Mouse (Mus musculus) c-Kit-positive CD71-positive TER-119-negative erythroid progenitor cells, embryonic 14.5 days (primary cell): ENCODE results near the gene Aspn.

Experiments used
- DNase-seq: peaks from one replicate; pipeline ENCODE4 v3.0.0-alpha.2; 2013; ENCODE audit warnings: low read depth

The Aspn gene

DNA sequence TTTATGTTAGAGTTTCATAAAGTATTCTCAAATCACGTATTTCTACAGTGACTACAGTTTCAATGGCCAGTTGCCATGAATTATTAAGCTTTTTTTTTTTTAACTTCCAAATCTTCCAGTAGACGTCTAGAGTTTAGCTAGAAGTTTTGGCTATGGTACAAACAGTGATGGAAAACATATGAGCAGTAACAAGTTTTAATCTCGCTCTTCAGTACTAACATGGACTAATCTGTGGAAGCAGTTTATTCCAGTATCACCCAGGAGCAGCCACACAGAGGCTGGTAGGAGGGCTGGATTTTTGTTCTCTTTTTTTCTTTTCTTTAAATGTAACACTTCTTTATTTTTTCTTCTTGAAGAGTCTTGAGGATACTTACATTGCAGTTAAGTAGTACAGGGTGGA lies at the start of gene Aspn:
Aspn (plus strand) TSS at position 165 of the 400 bp plus-strand sequence.
- DNase-seq, result no peak

DNA sequence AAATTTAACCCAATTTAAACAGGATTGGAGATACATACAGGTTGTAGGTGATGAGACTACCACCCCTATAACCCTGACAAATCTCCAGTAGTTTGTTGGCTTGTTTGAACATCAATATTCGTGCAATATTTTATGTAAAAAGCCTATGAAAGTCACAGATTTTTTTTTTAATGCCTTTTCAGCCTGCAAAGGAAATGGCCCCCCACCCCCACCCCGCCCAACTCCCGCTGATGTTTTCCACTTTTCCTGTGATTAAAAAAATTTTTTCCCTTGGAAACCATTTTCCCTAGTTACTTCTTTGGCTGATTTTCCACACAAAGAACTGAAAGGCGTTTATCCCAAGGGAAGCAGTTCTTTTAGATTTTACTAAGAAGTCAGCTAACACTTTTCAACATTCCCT lies 39.7 kb upstream of the Aspn start, which contains the start of gene Ecm2:
Ecm2 (plus strand) TSS at position 301 of the 400 bp plus-strand sequence.
- no peak for DNase-seq

DNA sequence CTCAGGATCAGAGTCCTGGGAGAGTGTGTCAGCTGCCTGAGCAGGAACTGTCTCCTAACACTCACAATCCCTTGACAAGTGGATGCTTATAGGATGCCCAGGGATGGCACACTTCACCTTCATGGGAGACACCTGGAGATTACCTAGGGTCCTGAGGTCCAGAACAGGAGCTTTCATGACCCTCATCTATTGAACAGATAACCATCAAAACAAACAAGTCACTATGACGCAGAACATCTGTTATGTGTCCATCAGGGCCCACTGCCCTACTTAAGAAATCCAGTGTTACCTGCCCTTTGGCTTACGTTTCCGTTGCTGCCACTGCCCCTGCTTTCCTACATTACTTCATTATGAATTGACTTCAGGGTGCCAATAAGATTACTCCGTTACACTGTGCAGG lies 38.5 kb upstream of the Aspn start:
- DNase-seq, result no peak

DNA sequence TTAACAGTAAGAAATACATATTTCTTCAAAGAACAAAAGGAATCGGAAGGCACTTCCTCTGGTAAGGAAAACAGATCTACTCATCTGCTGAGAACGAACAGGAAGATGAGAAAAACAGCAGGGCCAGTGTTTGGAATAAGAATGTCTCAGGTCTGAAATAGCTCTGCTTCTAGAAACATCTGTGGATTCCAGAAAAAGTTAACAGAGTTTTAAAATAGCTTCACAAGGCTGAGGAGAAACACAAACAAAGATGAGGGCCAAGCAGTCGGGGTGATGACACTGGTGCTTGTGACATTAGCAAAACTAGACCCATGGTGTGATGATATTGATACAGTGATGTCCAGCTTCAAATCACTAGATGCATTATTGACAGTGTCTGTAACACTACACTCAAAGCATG lies 37.1 kb upstream of the Aspn start:
- no peak for DNase-seq

DNA sequence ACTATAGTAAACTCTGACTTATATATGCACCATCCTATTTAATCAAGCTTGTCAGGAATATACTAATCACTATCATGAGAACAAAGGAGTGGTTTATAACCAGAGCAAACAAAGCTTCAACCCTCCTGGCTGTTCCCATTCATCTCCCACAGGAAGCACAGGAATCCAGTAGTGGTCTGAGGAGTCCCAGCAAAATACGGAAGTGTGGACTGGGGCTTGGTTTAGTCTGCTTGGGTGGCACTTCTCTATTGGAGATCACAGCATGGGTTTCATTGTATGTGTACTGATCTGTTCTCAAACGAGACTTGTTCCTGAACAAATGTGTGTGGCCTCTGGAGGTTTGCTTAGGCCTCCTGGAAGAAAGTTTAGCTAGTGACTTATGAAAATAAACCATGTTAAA lies 25.5 kb upstream of the Aspn start:
- no peak for DNase-seq

DNA sequence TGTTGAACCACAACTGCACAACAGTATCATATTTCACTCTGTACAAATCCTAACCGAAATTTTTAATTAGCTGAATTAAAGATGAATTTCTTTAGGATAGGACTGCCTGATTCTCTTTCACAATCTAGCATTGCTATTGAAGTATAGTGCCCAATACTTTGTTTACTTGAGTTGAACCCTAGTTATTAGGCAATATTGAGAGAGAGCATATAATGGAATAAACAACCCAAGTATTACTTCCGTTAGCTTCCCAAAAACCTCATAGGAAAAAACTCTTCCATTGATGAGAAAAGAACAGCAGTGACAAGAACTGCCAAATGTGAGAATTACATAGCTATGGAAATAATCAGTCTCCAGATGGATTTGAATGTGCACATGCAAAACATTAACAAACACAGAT lies 18.0 kb upstream of the Aspn start:
- DNase-seq, result no peak

DNA sequence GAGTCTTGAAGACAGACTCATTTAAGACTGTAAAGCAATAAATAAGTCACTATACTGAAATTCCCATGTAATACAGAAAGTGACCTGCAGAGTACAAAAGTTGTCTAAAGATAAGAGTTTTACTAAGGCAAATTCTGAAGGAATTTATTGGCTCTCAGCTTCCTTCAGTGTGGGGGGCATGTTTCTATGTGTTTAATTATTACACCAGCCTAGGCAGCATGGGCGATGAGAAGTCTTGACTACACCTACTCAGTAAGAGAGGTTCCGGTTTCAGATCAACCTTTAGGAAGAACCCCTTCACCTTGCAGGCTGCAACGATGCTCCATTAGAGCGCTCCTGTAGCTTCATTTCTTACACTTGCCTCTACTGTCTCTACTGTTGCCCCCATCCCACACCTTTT lies 13.6 kb upstream of the Aspn start:
- DNase-seq, result no peak

DNA sequence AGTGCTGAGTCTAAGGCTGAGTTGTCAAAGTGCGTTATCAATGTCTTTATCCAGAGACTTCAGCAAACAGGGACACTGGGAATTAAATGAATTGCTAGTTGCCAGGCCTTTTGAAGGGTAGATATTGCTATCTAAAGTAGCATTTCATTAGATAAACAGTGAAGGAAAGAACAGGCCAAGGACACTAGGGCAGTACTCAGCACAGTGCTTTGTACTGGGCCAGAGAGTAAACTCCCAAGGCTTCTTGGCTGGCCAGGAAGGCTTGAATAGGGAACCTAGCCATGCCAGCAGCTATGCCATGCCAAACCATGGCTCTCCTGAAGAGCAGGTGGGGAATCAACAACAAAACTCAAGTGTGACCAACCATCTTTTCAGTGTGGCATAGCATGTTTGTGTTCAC lies 7.3 kb upstream of the Aspn start:
- no peak for DNase-seq

DNA sequence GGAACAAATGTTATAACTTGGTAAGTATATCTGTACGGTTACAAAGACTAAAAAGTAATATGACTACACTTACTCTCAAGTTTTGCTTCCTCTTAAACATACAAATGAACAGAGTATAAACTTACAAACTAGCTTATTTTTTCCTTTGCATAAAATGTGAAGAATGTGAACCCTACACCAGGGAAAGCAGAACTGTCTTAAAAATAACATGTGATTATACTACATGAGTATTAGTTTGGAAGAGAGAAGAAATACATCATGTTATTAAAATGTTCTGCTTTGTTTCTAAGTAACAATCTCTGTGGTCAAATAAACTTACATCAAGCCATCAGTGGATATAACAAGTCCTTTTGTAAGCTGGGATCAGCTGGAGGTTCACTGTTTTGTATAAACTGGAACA lies 5.5 kb upstream of the Aspn start:
- DNase-seq, result no peak

DNA sequence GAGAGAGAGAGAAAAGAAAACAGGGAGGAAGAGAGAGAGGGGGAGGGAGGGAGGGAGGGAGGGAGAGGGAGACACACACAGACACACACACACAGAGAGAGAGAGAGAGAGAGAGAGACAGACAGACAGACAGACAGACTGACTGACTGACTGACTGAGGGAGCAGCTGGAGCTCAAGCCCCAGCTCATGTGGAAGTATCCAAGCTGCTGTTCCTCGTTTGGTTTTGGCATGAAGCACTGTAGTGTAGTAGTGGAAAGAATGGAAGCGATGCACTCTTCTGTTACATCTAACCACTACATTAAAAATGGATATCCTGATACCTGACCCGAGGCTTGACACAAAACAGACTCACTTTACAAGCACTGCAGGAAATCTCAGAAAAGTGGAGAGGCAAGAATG lies 1.4 kb downstream of the Aspn start:
- no peak for DNase-seq

DNA sequence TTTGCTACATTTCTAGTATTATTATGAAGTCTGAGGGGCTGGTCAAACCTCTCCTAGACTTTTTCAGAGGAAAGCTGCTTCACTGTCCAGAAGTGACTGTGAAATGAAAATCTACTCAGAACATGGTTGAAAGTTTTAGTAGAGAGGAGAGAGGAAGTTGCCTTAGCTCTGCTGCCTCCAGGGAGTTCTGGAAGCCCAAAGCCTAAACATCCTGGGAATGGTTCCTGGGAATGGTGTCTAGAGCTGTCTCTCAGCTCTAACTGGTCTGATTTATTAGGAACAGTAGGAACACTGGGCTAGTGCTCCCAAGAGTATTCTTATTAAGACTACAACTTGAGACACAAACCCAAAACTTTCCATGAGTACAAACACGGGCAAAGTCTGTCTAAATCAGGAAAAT lies 2.3 kb downstream of the Aspn start:
- no peak for DNase-seq

DNA sequence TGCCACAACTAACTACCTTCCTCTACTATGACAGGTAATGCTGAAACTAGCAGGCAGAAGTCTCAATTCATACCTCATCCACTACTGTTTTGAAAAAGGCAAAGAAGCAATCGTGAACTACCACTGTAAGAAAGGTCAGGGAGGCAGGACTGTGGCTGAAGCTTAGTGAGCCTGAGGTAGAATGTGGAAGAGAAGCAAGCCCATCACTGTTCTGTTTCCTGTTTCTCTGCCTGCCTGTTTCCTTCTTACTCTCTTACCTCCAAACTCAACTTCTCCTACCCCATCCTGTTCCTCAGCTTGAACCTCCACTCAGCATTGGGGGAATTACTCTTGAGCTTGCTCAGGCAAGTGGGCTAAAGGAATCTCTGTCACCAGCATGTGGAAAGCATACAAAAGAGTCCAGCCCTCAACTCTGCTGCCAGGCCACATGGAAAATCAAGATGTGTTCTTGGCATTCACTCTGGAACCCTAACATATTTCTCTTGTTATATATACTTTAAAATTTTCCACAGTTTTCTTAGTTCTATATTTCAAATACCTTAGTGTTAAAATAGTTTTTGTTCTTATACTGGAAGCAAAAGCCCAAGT lies 3.4 kb downstream of the Aspn start:
- no peak for DNase-seq

DNA sequence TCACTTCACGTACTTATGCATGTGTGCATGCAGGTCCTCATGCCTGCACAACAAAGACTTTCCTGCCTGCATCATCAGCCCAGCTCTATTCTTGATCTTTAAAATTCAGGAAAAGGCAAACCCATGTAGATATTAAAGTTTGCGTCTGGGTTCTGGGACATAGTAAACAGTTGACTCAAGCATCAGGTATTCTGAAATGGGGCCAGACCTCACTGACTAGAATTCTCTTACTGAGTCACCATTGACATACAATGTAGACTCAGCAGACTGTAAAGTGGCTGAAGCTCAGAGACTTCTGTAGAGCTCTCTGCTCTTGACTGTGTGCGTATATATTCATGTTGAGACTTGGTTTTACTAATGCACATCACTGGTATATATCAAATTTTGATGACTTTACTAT lies 5.4 kb downstream of the Aspn start:
- no peak for DNase-seq

DNA sequence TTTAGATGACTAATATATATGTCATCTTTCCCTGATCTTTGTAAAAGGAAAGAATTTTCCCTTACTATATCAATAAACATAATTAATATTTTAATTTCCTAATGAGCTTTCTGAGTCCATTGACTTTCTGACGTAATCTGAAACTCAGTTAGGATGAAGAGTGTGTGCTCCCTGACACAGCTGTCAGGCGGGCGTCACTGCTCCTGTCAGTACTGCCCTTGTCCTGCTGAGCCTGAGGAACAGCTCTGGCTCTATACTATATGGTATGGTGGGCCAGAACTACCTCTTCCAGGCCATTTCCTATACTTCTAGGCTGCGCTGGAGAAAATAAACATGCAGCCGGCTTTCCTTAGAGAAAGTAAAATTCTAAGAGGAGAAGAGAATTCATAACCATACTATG lies 10.3 kb downstream of the Aspn start:
- no peak for DNase-seq

DNA sequence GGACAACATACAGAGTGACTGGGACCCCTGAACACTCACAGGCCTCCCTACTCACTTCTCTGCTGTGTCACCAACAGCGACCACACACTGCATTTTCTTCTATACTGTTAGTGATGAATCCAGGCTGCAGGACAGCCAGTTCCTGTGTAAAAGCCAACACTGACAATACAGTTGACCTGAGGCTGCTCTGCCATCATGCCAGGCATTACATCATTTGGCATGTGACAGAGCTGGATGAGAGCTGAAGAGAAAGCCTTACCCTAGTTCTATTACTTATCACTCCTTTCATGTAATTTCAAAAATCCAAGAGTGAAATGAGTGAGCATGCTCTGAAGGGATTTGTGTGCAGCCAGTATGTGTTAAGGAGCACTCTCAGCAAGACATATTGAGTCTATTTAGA lies 12.0 kb downstream of the Aspn start:
- no peak for DNase-seq

DNA sequence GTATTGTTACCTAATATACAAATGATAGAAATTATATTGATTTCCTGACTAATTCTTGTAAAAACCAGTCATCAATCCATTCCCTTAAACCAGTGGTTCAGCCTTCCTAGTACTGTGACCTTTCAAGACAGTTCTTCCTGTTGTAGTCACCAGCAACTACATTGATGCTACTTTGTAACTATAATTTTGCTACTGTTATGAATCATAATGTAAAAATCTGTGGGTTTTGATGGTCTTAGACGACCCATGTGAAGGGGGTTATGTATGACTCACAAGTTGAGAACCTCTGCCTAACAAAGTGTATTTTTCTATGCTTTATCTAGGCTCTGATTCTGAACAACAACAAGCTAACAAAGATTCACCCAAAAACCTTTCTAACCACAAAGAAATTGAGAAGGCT lies 12.7 kb downstream of the Aspn start:
- no peak for DNase-seq

DNA sequence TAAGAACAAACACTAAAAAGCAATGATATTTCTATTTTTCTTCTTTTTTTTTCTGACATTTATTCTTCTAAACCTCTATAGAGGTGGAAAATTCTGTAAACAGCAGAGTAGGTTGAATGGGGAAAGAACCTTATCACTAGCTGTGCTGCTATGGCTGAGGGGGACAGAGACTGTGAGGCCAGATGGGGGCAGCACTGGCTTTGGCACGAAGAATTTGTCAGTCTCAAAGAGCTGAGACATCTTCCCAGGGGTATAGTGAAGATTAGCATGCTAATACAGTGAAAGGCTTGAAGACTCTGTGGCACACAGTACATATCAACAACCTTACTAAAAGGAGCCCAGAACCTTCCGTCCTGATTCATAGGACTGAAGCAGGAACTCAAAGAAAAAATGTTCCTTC lies 14.9 kb downstream of the Aspn start:
- DNase-seq, result peak; percentile 55

DNA sequence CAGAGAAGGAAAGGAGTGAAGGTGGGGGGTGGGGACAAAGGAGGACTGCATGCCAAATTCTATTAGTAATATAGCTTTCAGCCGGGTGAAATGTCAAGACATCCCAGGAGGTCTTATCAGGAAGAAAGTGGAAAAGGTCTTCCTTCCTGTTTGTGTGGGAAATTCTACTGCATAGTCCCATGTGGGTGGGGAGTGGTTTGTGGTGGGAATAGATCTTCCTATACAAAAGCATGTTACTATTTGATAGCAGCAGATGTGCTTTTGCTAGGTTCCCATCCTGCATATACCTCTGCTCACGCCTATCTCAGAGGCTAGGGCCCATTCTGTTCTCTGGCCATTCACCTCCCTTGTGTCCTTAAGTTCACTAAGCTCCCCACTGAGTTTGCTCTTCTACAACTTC lies 16.6 kb downstream of the Aspn start:
- no peak for DNase-seq

DNA sequence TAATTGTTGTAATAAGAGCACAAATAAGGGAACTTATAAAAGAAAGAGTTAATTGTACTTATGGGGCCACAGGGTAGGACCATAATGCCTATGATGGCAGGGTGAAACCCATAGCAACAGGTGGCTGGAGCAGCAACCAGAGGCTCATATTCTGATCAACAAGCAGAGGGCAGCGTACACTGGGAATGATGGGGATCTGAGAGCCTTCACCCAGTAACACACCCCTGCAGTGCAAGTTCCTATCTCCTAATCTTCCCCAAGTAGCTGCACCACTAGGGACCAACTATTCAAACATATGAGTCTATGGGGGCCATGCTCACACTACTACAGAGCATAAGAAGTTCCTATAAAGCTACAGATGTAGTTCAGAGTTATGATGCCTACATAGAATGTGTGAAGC lies 20.1 kb downstream of the Aspn start:
- no peak for DNase-seq

DNA sequence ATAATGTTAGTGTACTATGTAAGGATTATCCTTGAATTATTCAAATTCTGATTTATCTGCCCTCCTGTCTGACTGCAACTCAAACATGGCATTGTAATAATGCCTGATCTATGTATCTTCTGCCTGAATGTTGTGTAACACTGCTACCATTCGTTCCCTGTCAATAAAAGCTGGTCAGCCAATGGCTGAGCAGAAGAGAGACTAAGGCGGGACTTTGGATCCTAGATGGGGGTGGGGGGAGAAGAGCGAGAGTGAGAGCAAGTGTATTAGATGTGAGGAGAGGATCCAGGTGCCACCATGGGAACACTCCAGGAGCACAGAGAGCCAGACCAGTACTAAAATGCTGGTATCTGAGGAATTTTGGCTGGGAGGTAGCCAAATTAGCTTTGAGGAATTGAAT lies 26.1 kb downstream of the Aspn start:
- no peak for DNase-seq

DNA sequence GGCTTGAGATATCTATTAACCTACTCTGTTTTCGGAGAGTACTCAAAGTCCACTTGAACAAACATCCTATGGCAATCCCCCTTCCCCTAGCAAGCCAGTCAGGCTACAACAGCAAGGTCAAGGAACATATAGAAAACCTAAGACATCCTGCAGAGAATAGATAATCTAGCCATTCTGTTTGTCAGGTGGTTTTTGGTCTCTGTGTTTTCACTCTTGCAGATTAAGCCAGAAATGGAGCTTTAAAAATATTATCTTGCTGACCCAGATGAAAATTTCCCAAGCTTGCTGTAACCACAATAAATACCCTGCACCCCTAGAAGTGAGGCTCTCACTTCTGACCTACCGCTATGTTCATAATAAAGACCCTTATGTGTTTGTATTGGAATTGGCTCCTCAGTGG lies 27.2 kb downstream of the Aspn start:
- DNase-seq, result peak; percentile 75

DNA sequence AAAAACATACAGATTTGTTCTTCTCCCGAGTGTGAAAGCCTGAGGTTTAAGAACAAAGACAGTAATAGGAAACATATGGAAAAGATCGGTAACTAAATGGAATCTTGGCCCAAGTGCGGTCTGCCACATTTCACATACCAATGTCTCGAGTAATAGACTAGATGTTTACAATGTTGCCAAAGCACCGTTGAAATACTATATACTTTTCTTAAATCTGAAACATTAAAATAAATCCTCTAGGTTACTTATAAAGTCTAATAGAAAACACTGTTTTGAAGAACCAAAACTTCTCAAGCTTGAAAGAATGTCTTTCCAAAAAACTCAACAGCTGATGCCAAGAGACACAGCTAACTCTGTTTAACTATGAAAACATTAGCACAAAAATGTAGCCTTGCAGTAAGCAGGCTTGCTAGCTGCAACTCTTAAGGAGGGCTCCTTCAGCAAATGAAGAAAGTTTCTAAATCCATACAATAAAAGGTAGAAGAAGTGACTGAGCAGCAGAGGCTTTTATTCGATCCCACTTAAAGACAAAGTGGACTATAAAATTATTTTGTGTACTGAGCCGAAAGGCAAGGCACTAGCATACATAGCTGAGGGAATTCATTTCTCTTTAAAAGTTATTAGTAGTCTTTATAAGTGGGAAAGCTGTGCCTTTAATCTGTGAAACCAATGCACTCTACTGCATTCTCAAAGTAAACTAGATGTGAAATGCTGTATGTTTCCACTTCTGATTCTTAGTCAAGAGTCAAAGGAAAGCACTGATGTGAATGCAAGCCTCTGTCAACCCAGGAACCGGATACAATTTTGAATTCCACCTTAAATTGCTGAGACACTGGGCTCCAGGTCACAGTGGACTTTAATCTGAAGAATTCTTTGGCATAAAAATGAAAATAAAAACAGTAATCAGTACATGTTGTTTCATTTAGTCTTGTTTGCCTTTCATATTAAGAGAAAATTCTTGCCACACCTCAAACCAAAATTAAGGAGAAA lies 37.6 kb downstream of the Aspn start, which contains the start of gene Omd:
Omd (plus strand) TSS at position 922 of the 990 bp plus-strand sequence.
- DNase-seq, result no peak

DNA sequence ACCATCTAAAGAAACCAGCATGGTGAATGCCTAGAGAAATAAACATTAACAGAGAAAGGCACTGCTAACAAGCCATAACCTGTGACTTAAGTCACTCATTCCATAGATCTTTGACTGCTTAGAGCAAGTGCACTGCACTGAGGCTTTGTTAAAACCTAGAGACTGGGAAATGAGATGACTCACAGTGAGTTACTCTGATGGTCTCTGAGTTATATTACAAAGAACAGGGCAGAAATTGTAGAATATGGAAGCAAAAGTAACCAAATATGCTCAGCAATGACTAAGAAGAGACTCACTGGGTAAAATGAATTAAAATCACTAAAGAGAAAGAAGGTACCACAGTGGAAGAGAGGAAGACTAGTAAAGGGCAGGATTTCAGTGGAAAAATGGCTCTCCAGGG lies 39.6 kb downstream of the Aspn start:
- DNase-seq, result no peak
